Mouse (Mus musculus) hindbrain, embryonic 15.5 days (tissue): ENCODE measurements around the gene Tnfaip8l3. TPM values are rescaled to one million over a fixed set of nuclear protein-coding genes. Genes with fewer than 3 reads are reported as not detected.
"Not testable (repeated sequence)": the region's sequence is repeated elsewhere in the genome, so short reads cannot be mapped to it uniquely, and the experiment has no call there.

Experiments
- ATAC-seq: fragments of 200-750 bp; cut with Nextera tagmentation; 2 replicates; pipeline ENCODE4 v1.8.0; 2017; ENCODE audit warnings: low read depth, moderate number of reproducible peaks, moderate TSS enrichment; ENCODE audit not compliant: low FRiP score
- H3K27ac ChIP-seq: fragments of 300-500 bp; sonication (generic); replicated peaks from 2 replicates; pipeline ENCODE4 v1.5.1; 2015; ENCODE audit warnings: mild to moderate bottlenecking, inconsistent platforms
- H3K27me3 ChIP-seq: fragments of 300-500 bp; sonication (generic); 2 replicates; pipeline ENCODE4 v1.6.1; 2015; ENCODE audit warnings: control low read depth, inconsistent platforms
- H3K36me3 ChIP-seq: fragments of 300-500 bp; sonication (generic); 2 replicates; pipeline ENCODE4 v1.6.1; 2015; ENCODE audit warnings: control low read depth, inconsistent platforms
- H3K4me1 ChIP-seq: fragments of 300-500 bp; sonication (generic); replicated peaks from 2 replicates; pipeline ENCODE4 v1.6.1; 2015; ENCODE audit warnings: control low read depth, inconsistent platforms
- H3K4me2 ChIP-seq: fragments of 300-500 bp; sonication (generic); 2 replicates; pipeline ENCODE4 v1.6.1; 2015; ENCODE audit warnings: moderate library complexity, mild to moderate bottlenecking, inconsistent platforms
- H3K4me3 ChIP-seq: fragments of 300-500 bp; sonication (generic); 2 replicates; pipeline ENCODE4 v1.5.1; 2015; ENCODE audit warnings: mild to moderate bottlenecking, inconsistent platforms
- H3K9ac ChIP-seq: fragments of 300-500 bp; sonication (generic); 2 replicates; pipeline ENCODE4 v1.6.1; 2015; ENCODE audit warnings: inconsistent platforms
- H3K9me3 ChIP-seq: fragments of 300-500 bp; sonication (generic); 2 replicates; pipeline ENCODE4 v1.6.1; 2016; ENCODE audit warnings: control low read depth, inconsistent platforms
- WGBS: fragments of 180-500 bp; shearing (Covaris S2); methylation state at CpG from one replicate; pipeline ENCODE4 v1.1.7; 2015; 5-methylcytosine and 5-hydroxymethylcytosine counted together
- polyA plus RNA-seq: library from polyadenylated mRNA; unstranded; fragments of >200 nt; fragmentation: Nextera tagmentation; extraction: Ambion mirVana; gene quantifications from 2 replicates; pipeline ENCODE4 v1.2.1, GENCODE M21; 2015

The Tnfaip8l3 gene
- polyA plus RNA-seq, 1 experiment from 2014 or later, result 0.87 TPM

- ATAC-seq, result no peak
- H3K36me3 ChIP-seq, result no peaks in the 10 kb centered on the region
- no peak overlapping the region for H3K27ac ChIP-seq
- peaks cover 9% of the 10 kb centered on the region; the same call in 1 of the 2 replicates for H3K27me3 ChIP-seq
- H3K4me1 ChIP-seq, result peaks cover 23% of the 10 kb centered on the region
- no peaks in the 10 kb centered on the region for H3K9me3 ChIP-seq
- H3K4me3 ChIP-seq, result no peak overlapping the region
- no peak overlapping the region for H3K4me2 ChIP-seq
- no peak overlapping the region for H3K9ac ChIP-seq
- 52% methylated on average over 3 of the region's 3 CpGs for WGBS
Observed at GRCm38 (mm10) chr9:54064836-54065235, 3.4 kb downstream of the Tnfaip8l3 start.

GRCm38 (mm10) chr9:54063655-54064054 is 4.5 kb downstream of the Tnfaip8l3 start:
- WGBS, result 92% methylated on average over 3 of the region's 3 CpGs
- Histone ChIP-seq H3K9ac (no peak overlapping the region), H3K36me3 (no peaks in the 10 kb centered on the region), H3K4me2 (no peak overlapping the region), H3K27me3 (peaks cover 8% of the 10 kb centered on the region; the same call in 1 of the 2 replicates), H3K4me1 (peaks cover 16% of the 10 kb centered on the region), H3K4me3 (no peak overlapping the region), H3K9me3 (no peaks in the 10 kb centered on the region), H3K27ac (no peak overlapping the region)
- ATAC-seq, result no peak

- Histone ChIP-seq H3K4me2 (no peak overlapping the region), H3K4me3 (no peak overlapping the region), H3K27ac (no peak overlapping the region), H3K9me3 (no peaks in the 10 kb centered on the region), H3K4me1 (no peaks in the 10 kb centered on the region), H3K9ac (no peak overlapping the region), H3K27me3 (peaks cover 4% of the 10 kb centered on the region; the same call in 1 of the 2 replicates), H3K36me3 (no peaks in the 10 kb centered on the region)
- ATAC-seq, result no peak
- WGBS, result 87% methylated on average over 5 of the region's 5 CpGs
Observed at GRCm38 (mm10) chr9:54061666-54062065, 6.5 kb downstream of the Tnfaip8l3 start.

GRCm38 (mm10) chr9:54051298-54052068 is 16.7 kb downstream of the Tnfaip8l3 start:
- H3K27me3 ChIP-seq, result no peaks in the 10 kb centered on the region
- no peak for ATAC-seq
- no peak overlapping the region for H3K9ac ChIP-seq
- no peaks in the 10 kb centered on the region for H3K36me3 ChIP-seq
- H3K4me1 ChIP-seq, result no peaks in the 10 kb centered on the region
- H3K4me3 ChIP-seq, result no peak overlapping the region
- no peak overlapping the region for H3K27ac ChIP-seq
- no peak overlapping the region for H3K4me2 ChIP-seq
- 85% methylated on average over 3 of the region's 3 CpGs for WGBS
- H3K9me3 ChIP-seq, result no peaks in the 10 kb centered on the region

- Histone ChIP-seq H3K4me3 (no peak overlapping the region), H3K4me2 (no peak overlapping the region), H3K4me1 (no peaks in the 10 kb centered on the region), H3K36me3 (no peaks in the 10 kb centered on the region), H3K27me3 (no peaks in the 10 kb centered on the region), H3K9me3 (no peaks in the 10 kb centered on the region), H3K27ac (no peak overlapping the region), H3K9ac (no peak overlapping the region)
- no peak for ATAC-seq
- whole genome bisulfite sequencing, result 80% methylated on average over 5 of the region's 5 CpGs
Observed at GRCm38 (mm10) chr9:54048978-54049377, 19.2 kb downstream of the Tnfaip8l3 start.

GRCm38 (mm10) chr9:54043067-54043466 is 25.1 kb downstream of the Tnfaip8l3 start:
- H3K9ac ChIP-seq, result no peak overlapping the region
- H3K4me3 ChIP-seq, result no peak overlapping the region
- 66% methylated on average over 5 of the region's 5 CpGs for WGBS
- H3K4me2 ChIP-seq, result no peak overlapping the region
- no peaks in the 10 kb centered on the region for H3K9me3 ChIP-seq
- no peaks in the 10 kb centered on the region for H3K4me1 ChIP-seq
- no peaks in the 10 kb centered on the region for H3K27me3 ChIP-seq
- H3K27ac ChIP-seq, result no peak overlapping the region
- ATAC-seq, result peak; percentile 61; the same call in 1 of the 2 replicates
- no peaks in the 10 kb centered on the region for H3K36me3 ChIP-seq

- WGBS, result 34% methylated on average over 9 of the region's 9 CpGs
- Histone ChIP-seq H3K27ac (no peak overlapping the region), H3K27me3 (no peaks in the 10 kb centered on the region), H3K9me3 (no peaks in the 10 kb centered on the region), H3K9ac (no peak overlapping the region), H3K4me3 (no peak overlapping the region), H3K4me2 (no peak overlapping the region), H3K36me3 (no peaks in the 10 kb centered on the region), H3K4me1 (no peaks in the 10 kb centered on the region)
- ATAC-seq, result 0 out of 2 replicates have a peak, but pooled peaks have one; percentile 34
Observed at GRCm38 (mm10) chr9:54037717-54038116, 30.5 kb downstream of the Tnfaip8l3 start.

- no peaks in the 10 kb centered on the region for H3K4me1 ChIP-seq
- no peak overlapping the region for H3K4me3 ChIP-seq
- no peak overlapping the region for H3K27ac ChIP-seq
- 78% methylated on average over 5 of the region's 5 CpGs for WGBS
- no peaks in the 10 kb centered on the region for H3K27me3 ChIP-seq
- H3K4me2 ChIP-seq, result no peak overlapping the region
- H3K9me3 ChIP-seq, result no peaks in the 10 kb centered on the region
- no peaks in the 10 kb centered on the region for H3K36me3 ChIP-seq
- H3K9ac ChIP-seq, result no peak overlapping the region
- ATAC-seq, result no peak
Observed at GRCm38 (mm10) chr9:54034691-54035090, 33.5 kb downstream of the Tnfaip8l3 start.

GRCm38 (mm10) chr9:54022795-54023194 is 45.4 kb downstream of the Tnfaip8l3 start:
- Histone ChIP-seq H3K4me3 (no peak overlapping the region), H3K36me3 (no peaks in the 10 kb centered on the region), H3K9ac (no peak overlapping the region), H3K27me3 (no peaks in the 10 kb centered on the region), H3K27ac (no peak overlapping the region), H3K4me2 (no peak overlapping the region), H3K9me3 (no peaks in the 10 kb centered on the region), H3K4me1 (no peaks in the 10 kb centered on the region)
- 73% methylated on average over 3 of the region's 3 CpGs for WGBS
- no peak for ATAC-seq

GRCm38 (mm10) chr9:53994528-53994927 is 73.7 kb downstream of the Tnfaip8l3 start:
- H3K4me1 ChIP-seq, result no peaks in the 10 kb centered on the region
- H3K27me3 ChIP-seq, result no peaks in the 10 kb centered on the region
- no peaks in the 10 kb centered on the region for H3K36me3 ChIP-seq
- no peak overlapping the region for H3K4me2 ChIP-seq
- H3K9ac ChIP-seq, result no peak overlapping the region
- H3K9me3 ChIP-seq, result no peaks in the 10 kb centered on the region
- WGBS, result 84% methylated on average over 1 of the region's 1 CpGs
- no peak overlapping the region for H3K27ac ChIP-seq
- no peak overlapping the region for H3K4me3 ChIP-seq
- ATAC-seq, result no peak

- not testable (repeated sequence) for H3K36me3 ChIP-seq, ATAC-seq, H3K27ac ChIP-seq
Observed at GRCm38 (mm10) chr9:53992567-53992966, 75.6 kb downstream of the Tnfaip8l3 start.

GRCm38 (mm10) chr9:53990921-53991320 is 77.3 kb downstream of the Tnfaip8l3 start:
- H3K4me2 ChIP-seq, result no peak overlapping the region
- H3K9ac ChIP-seq, result no peak overlapping the region
- whole genome bisulfite sequencing, result 8% methylated on average over 3 of the region's 3 CpGs
- no peak overlapping the region for H3K4me3 ChIP-seq
- no peaks in the 10 kb centered on the region for H3K36me3 ChIP-seq
- peak; percentile 91 for ATAC-seq
- 0 out of 2 replicates have a peak, but pooled peaks cover 3% of the 10 kb centered on the region for H3K27me3 ChIP-seq
- no peaks in the 10 kb centered on the region for H3K9me3 ChIP-seq
- no peak overlapping the region for H3K27ac ChIP-seq
- no peaks in the 10 kb centered on the region for H3K4me1 ChIP-seq

More at GRCm38 (mm10) chr9:53992567-53992966, 75.6 kb downstream of the Tnfaip8l3 start:
- not testable (repeated sequence) for H3K9me3 ChIP-seq, H3K4me1 ChIP-seq, H3K4me2 ChIP-seq, H3K9ac ChIP-seq, H3K27me3 ChIP-seq, H3K4me3 ChIP-seq
